Mouse (Mus musculus) liver, embryonic 14 days (tissue): ENCODE data around the gene Pygb. TPM values are rescaled to one million over a fixed set of nuclear protein-coding genes. Genes with fewer than 3 reads are reported as not detected.

Experiments
- polyA plus RNA-seq: library from polyadenylated mRNA; depleted of rRNA; stranded (reverse); fragments of >200 nt; gene quantifications from 2 replicates; pipeline ENCODE4 v1.2.3, GENCODE M21; 2012; rRNA removed

Gene Pygb
- polyA plus RNA-seq = 11.9 and 14.0 TPM in 2 replicates

DNA sequence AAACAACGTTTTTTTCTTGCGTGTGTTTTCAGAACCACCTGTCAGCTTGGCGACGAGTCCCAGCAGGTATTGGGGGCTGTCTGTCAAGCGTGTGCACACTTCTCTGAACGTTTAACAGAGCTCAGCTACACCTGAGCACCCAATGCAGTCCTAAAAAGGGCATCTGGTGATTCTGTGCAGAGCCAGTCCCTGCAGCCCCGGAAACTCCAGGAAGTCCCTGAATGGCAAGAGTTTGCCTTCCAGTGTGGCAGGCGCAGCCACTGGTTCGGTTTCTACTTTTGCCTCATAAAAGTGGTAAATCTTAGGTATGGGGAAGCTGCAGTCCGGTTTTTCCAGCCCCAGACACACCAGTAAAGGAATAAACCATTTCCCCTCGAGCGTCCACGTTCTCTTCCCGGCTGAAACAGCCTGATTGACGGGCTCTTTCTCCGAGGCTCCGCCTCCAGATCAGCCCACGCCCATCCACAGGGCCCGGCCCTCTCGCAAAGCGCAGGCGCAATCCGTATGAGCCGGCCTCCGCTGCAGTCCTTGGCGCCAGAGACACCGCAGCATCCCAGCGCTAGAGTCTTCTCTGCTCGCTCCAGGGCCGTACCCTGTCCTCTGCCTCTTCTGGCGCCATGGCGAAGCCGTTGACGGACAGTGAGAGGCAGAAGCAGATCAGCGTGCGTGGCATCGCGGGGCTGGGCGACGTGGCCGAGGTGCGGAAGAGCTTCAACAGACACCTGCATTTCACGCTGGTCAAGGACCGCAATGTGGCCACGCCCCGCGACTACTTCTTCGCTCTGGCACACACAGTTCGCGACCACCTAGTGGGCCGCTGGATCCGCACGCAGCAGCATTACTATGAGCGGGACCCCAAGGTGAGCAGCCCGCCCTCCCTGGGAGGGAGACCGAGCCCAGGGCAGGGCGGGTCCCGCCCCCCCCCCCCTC lies at the start of gene Pygb:
TSS of gene Pygb (plus strand) at position 485 of the 930 bp plus-strand sequence.

DNA sequence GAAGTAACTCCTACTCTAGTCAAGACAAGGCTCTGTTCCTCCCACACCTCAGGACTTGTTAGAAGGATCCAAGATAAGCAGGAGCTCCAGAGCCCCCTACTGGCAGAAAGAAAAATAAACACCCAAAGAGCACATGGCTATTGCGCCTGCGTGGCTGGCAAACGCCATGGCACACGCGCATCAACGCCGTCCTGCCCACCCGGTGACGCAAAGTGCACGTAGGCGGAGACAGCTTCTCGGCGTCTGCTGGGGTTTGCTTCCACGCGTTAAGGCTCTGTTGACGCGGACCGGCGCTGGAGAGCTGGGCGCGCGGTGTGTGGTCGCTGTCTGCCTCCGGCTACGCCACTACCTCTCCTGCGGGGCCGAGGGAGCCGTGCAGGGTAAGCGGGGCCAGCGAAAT lies 37.7 kb upstream of the Pygb start, which contains the start of gene Entpd6:
TSS of gene Entpd6 (plus strand) at position 189 of the 400 bp plus-strand sequence.

Other genes with a start within 250 kb of the Pygb start
- 2.8 and 3.9 TPM in 2 replicates for gene Cst7, start 216.3 kb upstream of the Pygb start, polyA plus RNA-seq
- gene Apmap, start 178.2 kb upstream of the Pygb start, polyA plus RNA-seq = 17.6 and 20.7 TPM in 2 replicates
- gene Acss1, start 118.2 kb upstream of the Pygb start, polyA plus RNA-seq = 31.3 and 36.9 TPM in 2 replicates
- gene Vsx1, start 97.4 kb upstream of the Pygb start, polyA plus RNA-seq = not detected in 2 replicates
- gene Entpd6, start 37.7 kb upstream of the Pygb start, polyA plus RNA-seq = 6.6 and 7.6 TPM in 2 replicates
- 9.8 and 11.2 TPM in 2 replicates for gene Abhd12, start 118.0 kb downstream of the Pygb start, polyA plus RNA-seq
- 29.7 and 35.4 TPM in 2 replicates for gene Gins1, start 118.7 kb downstream of the Pygb start, polyA plus RNA-seq